In the genomic region with DNA sequence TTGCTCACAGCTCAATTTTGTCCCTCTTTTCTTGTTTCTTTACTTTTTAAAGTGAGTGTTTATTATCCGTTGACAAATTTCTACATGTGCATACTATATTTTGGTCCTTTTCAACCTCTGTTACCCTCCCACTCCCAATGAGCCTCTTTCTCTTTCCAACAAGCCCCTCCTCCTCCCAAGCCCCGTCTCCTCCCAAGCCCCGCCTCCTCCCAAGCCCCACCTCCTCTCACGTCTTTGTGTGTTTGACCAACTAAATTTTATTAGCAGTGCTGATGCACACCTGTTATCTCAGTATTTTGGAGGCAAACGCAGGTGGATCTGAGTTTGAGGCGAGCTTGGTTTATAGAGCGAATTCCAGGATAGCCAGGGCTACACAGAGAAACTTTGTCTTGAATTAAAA, we compare ENCODE assay signal across 15 mouse cellular contexts.
"Had no signal": no experiment of that assay in that cellular context is flagged by ENCODE, and none has a peak within 500 bp of the region (broad histone marks: within the 10 kb centered on the region; RNA-seq: fewer than 3 reads in every experiment).

No protein-coding gene starts in this region.

- H3K36me3 ChIP-seq: kidney, embryonic 15.5 days; limb, embryonic 15.5 days; liver, embryonic 12.5 days; midbrain, embryonic 10.5 days; midbrain, embryonic 15.5 days had no signal

- ATAC-seq: liver, embryonic 12.5 days; midbrain, embryonic 15.5 days had no signal

- H3K4me3 ChIP-seq: kidney, embryonic 15.5 days; left cerebral cortex, adult 2 months; limb, embryonic 15.5 days; liver, embryonic 12.5 days; midbrain, embryonic 10.5 days; midbrain, embryonic 15.5 days had no signal

- H3K4me2 ChIP-seq: kidney, embryonic 15.5 days; limb, embryonic 15.5 days; liver, embryonic 12.5 days; lung, embryonic 14.5 days; midbrain, embryonic 15.5 days had no signal

- DNase-seq: kidney, adult 2 months; kidney, postnatal 14 days; lung, embryonic 14.5 days; lung, postnatal 10 days; lung, postnatal 4 days; right cerebral cortex, postnatal 4 days; spleen, adult 18-20 months; thymus, adult 18-20 months; thymus, postnatal 14 days had no signal

- H3K4me1 ChIP-seq: limb, embryonic 15.5 days; liver, embryonic 12.5 days; midbrain, embryonic 15.5 days had no signal

- H3K27me3 ChIP-seq: kidney, embryonic 15.5 days; limb, embryonic 15.5 days; liver, embryonic 12.5 days; midbrain, embryonic 15.5 days had no signal

- H3K9ac ChIP-seq: kidney, embryonic 15.5 days; limb, embryonic 15.5 days; liver, embryonic 12.5 days; lung, embryonic 14.5 days; midbrain, embryonic 15.5 days had no signal

- H3K27ac ChIP-seq: kidney, embryonic 15.5 days; left cerebral cortex, adult 2 months; limb, embryonic 15.5 days; liver, embryonic 12.5 days; midbrain, embryonic 10.5 days; midbrain, embryonic 15.5 days had no signal

- H3K9me3 ChIP-seq: kidney, embryonic 15.5 days; limb, embryonic 15.5 days; liver, embryonic 12.5 days; midbrain, embryonic 10.5 days; midbrain, embryonic 15.5 days had no signal
